Mouse (Mus musculus) cerebellum, adult 2 months (tissue): ENCODE measurements around the gene Ccdc66.

Experiments used
- CTCF ChIP-seq: fragments of 200-500 bp; IDR thresholded peaks from 2 replicates; pipeline ENCODE4 v1.5.1; 2011; ENCODE audit warnings: low read depth, mild to moderate bottlenecking, control low read depth, low read length, moderate library complexity, borderline replicate concordance; ENCODE audit not compliant: insufficient read depth
- POLR2A ChIP-seq: fragments of 200-500 bp; IDR thresholded peaks from 2 replicates; pipeline ENCODE4 v1.6.1; 2011; ENCODE audit warnings: low read length, control low read depth, borderline replicate concordance; ENCODE audit not compliant: insufficient read depth

DNA sequence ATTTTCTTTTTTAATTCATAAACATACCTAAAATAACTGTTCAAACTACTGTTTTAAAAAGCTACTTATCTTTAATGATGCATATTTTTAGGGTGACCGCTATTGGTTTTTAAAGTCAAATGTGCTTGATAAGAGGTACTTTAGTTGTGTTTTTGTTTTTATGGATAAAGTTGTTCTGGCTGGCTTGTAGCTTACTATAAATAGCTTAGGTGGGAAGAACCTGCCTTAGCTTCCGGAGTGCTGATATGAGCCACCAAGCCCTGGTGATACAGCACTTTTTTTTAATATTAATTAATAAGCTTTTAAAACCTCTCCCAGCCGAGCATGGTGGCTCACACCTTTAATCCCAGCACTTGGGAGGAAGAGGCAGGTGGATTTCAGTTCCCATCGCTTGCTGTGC, 61.3 kb downstream of the Ccdc66 start:
- TF ChIP-seq CTCF: no peak
- TF ChIP-seq POLR2A: no peak
